Mouse (Mus musculus) CH12.LX (cell line): Measurements from ENCODE around the gene Dnajb9.

Experiments
- CTCF ChIP-seq, 2 experiments: IDR thresholded peaks in 1 of 2; conservative IDR thresholded peaks in 1 of 2; 2 replicates each; pipeline ENCODE4 v1.5.1; 2011 to 2012; ENCODE audit warnings: low read depth in 2 of 2, low read length in 2 of 2, improper control_type of control experiment in 1 of 2, inconsistent platforms in 1 of 2, mild to moderate bottlenecking in 1 of 2, moderate library complexity in 1 of 2
- E2F4 ChIP-seq: IDR thresholded peaks from 2 replicates; pipeline ENCODE4 v1.6.1; 2011; ENCODE audit warnings: low read depth, low read length, improper control_type of control experiment; ENCODE audit not compliant: insufficient replicate concordance
- ELF1 ChIP-seq: IDR thresholded peaks from 2 replicates; pipeline ENCODE4 v1.6.1; 2014; ENCODE audit warnings: low read depth, mild to moderate bottlenecking, inconsistent platforms, low read length, improper control_type of control experiment
- ETS1 ChIP-seq: conservative IDR thresholded peaks from 2 replicates; pipeline ENCODE4 v1.6.1; 2012; ENCODE audit warnings: low read depth, mild to moderate bottlenecking, inconsistent platforms, low read length, improper control_type of control experiment, moderate library complexity
- MAX ChIP-seq: IDR thresholded peaks from 2 replicates; pipeline ENCODE4 v1.6.1; 2011; ENCODE audit warnings: low read length, improper control_type of control experiment
- POLR2A ChIP-seq: IDR thresholded peaks from 2 replicates; pipeline ENCODE4 v1.6.1; 2011; ENCODE audit warnings: low read depth, mild to moderate bottlenecking, improper control_type of control experiment, low read length
- RAD21 ChIP-seq: IDR thresholded peaks from 2 replicates; pipeline ENCODE4 v1.6.1; 2011; ENCODE audit warnings: low read depth, mild to moderate bottlenecking, low read length, improper control_type of control experiment, moderate library complexity
- USF1 ChIP-seq: IDR thresholded peaks from 2 replicates; pipeline ENCODE4 v1.6.1; 2014; ENCODE audit warnings: low read depth, mild to moderate bottlenecking, inconsistent platforms, low read length, improper control_type of control experiment
- ZNF384 ChIP-seq: IDR thresholded peaks from 2 replicates; pipeline ENCODE4 v1.6.1; 2012; ENCODE audit warnings: low read depth, low read length, improper control_type of control experiment, inconsistent platforms

- no peak for TF ChIP-seq USF1
- TF ChIP-seq CTCF (conservative IDR thresholded peaks at IDR 0.05 in 1 of 2, IDR thresholded peaks at IDR 0.05 in 1 of 2; ENCODE audit: low read depth in 2 of 2, low read length in 2 of 2) = no peak
- TF ChIP-seq ELF1 = no peak
- no peak for TF ChIP-seq ETS1
- TF ChIP-seq POLR2A = no peak
- no peak for TF ChIP-seq MAX
- no peak for TF ChIP-seq RAD21
- TF ChIP-seq ZNF384 = no peak
- no peak for TF ChIP-seq E2F4
Measured at GRCm38 (mm10) chr12:44176331-44177037, 33.6 kb downstream of the Dnajb9 start.
